Mouse (Mus musculus) lung, embryonic 15.5 days (tissue): Measurements from ENCODE around the gene Mrpl47. TPM values are rescaled to one million over a fixed set of nuclear protein-coding genes. Genes with fewer than 3 reads are reported as not detected.
"Not testable (repeated sequence)": the region's sequence is repeated elsewhere in the genome, so short reads cannot be mapped to it uniquely, and the experiment has no call there.

Experiments
- ATAC-seq: fragments of 200-750 bp; cut with Nextera tagmentation; 2 replicates; pipeline ENCODE4 v1.8.0; 2017; ENCODE audit warnings: moderate number of reproducible peaks, borderline replicate concordance; ENCODE audit not compliant: low FRiP score, low TSS enrichment; ENCODE audit errors: extremely low read depth
- H3K27ac ChIP-seq: fragments of 300-500 bp; sonication (generic); 2 replicates; pipeline ENCODE4 v1.5.1; 2015; ENCODE audit warnings: moderate library complexity, mild to moderate bottlenecking, inconsistent platforms
- H3K27me3 ChIP-seq: fragments of 300-500 bp; sonication (generic); 2 replicates; pipeline ENCODE4 v1.6.1; 2015; ENCODE audit warnings: inconsistent platforms
- H3K36me3 ChIP-seq: fragments of 300-500 bp; sonication (generic); 2 replicates; pipeline ENCODE4 v1.6.1; 2015; ENCODE audit warnings: inconsistent platforms
- H3K4me1 ChIP-seq: fragments of 300-500 bp; sonication (generic); 2 replicates; pipeline ENCODE4 v1.6.1; 2015; ENCODE audit warnings: inconsistent platforms
- H3K4me2 ChIP-seq: fragments of 300-500 bp; sonication (generic); 2 replicates; pipeline ENCODE4 v1.6.1; 2015; ENCODE audit warnings: inconsistent platforms, mild to moderate bottlenecking, moderate library complexity
- H3K4me3 ChIP-seq: fragments of 300-500 bp; sonication (generic); 2 replicates; pipeline ENCODE4 v1.5.1; 2015; ENCODE audit warnings: mild to moderate bottlenecking, inconsistent platforms
- H3K9ac ChIP-seq: fragments of 300-500 bp; sonication (generic); 2 replicates; pipeline ENCODE4 v1.6.1; 2015; ENCODE audit warnings: inconsistent platforms
- H3K9me3 ChIP-seq: fragments of 300-500 bp; sonication (generic); 2 replicates; pipeline ENCODE4 v1.6.1; 2016; ENCODE audit warnings: inconsistent platforms
- WGBS: fragments of 180-500 bp; shearing (Covaris S2); methylation state at CpG from one replicate; pipeline ENCODE4 v1.1.7; 2015; 5-methylcytosine and 5-hydroxymethylcytosine counted together
- polyA plus RNA-seq: library from polyadenylated mRNA; unstranded; fragments of >200 nt; fragmentation: Nextera tagmentation; extraction: Ambion mirVana; gene quantifications from 2 replicates; pipeline ENCODE4 v1.2.1, GENCODE M21; 2015

The Mrpl47 gene
- polyA plus RNA-seq, 1 experiment from 2014 or later, result 32.5 TPM

GRCm38 (mm10) chr3:32704632-32705031 lies 32.8 kb downstream of the Mrpl47 start:
- not testable (repeated sequence) for H3K36me3 ChIP-seq, H3K4me1 ChIP-seq, H3K9me3 ChIP-seq, H3K27me3 ChIP-seq, H3K4me2 ChIP-seq, H3K27ac ChIP-seq, H3K4me3 ChIP-seq, H3K9ac ChIP-seq, ATAC-seq
- WGBS, result 75% methylated on average over 10 of the region's 10 CpGs

DNA sequence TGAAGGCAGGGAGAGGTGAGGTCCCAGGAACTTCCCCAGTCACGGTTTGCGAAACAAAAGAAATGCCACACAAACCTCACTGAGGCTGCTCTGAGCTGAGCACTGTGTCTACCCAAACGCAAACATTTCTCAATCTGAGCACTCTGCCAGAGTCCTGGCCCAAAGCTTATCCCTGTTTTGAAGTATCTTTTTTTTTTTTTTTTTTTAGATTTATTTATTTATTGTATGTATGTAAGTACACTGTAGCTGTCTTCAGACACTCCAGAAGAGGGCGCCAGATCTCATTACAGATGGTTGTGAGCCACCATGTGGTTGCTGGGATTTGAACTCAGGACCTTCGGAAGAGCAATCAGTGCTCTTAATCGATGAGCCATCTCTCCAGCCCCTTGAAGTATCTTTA lies 33.4 kb downstream of the Mrpl47 start:
- H3K4me1 ChIP-seq, H3K9ac ChIP-seq, H3K27ac ChIP-seq, H3K9me3 ChIP-seq, ATAC-seq, H3K27me3 ChIP-seq, H3K4me2 ChIP-seq, H3K4me3 ChIP-seq, H3K36me3 ChIP-seq: not testable (repeated sequence)
- WGBS, result 90% methylated on average over 6 of the region's 6 CpGs

GRCm38 (mm10) chr3:32698228-32698863 lies 39.1 kb downstream of the Mrpl47 start:
- no peaks in the 10 kb centered on the region for H3K36me3 ChIP-seq
- WGBS, result 27% methylated on average over 7 of the region's 7 CpGs
- no peak overlapping the region for H3K4me2 ChIP-seq
- no peaks in the 10 kb centered on the region for H3K27me3 ChIP-seq
- H3K4me1 ChIP-seq, result no peaks in the 10 kb centered on the region
- no peak overlapping the region for H3K9ac ChIP-seq
- H3K4me3 ChIP-seq, result no peak overlapping the region
- no peaks in the 10 kb centered on the region for H3K9me3 ChIP-seq
- ATAC-seq, result peak; percentile 69; the same call in 1 of the 2 replicates
- H3K27ac ChIP-seq, result no peak overlapping the region

- 81% methylated on average over 4 of the region's 4 CpGs for WGBS
These were observed 41.8 kb downstream of the Mrpl47 start for GRCm38 (mm10) chr3:32695583-32695980.

DNA sequence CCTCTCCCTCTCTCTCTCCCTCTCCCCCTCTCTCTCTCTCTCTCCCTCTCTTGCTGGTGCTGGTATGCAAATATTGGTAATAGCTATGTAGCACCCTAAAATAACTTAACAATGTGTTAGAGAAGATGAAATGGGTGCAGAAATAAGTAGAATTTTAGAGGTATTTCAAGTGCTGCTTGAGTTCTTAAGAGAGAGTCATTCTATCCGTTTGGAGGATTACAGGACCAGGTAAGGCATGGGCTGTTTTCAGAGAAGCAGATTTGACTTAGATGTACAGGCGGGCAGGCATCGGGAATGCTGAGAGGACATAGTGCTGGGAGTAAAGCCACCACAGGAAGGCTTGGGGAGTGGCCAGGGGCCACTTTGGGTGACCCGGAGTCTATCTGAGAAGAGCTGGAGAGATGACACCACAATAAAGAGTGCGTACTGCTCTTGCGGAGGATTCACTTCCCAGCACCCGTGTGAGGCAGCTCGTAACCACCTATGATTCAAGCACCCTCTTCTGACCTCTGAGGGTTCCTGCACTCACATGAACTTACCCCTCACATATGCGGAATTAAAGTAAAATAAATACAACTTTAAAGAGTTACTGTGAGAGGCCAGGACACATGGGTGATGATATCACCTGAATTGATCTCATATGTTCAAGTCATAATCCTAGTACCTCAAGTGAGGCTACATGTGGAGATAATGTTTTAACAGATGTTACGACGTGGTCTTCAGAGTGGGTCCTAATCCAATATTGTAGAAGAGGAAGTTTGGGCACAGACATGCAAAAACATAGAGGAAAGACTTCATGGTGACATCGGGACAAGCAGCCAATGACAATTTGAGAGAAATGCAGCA lies 42.4 kb downstream of the Mrpl47 start:
- peak; percentile 47; the same call in 1 of the 2 replicates for ATAC-seq
- Histone ChIP-seq H3K9ac (no peak overlapping the region), H3K4me1 (no peaks in the 10 kb centered on the region), H3K4me3 (no peak overlapping the region), H3K36me3 (no peaks in the 10 kb centered on the region), H3K27ac (peak overlapping the region; percentile 42; the same call in 1 of the 2 replicates), H3K4me2 (peak overlapping the region; percentile 39; the same call in 1 of the 2 replicates), H3K27me3 (no peaks in the 10 kb centered on the region), H3K9me3 (no peaks in the 10 kb centered on the region)
- 51% methylated on average over 12 of the region's 12 CpGs for WGBS

More at GRCm38 (mm10) chr3:32695583-32695980, 41.8 kb downstream of the Mrpl47 start:
- Histone ChIP-seq H3K36me3 (no peaks in the 10 kb centered on the region), H3K9ac (no peak overlapping the region), H3K4me2 (no peak overlapping the region), H3K27ac (no peak overlapping the region), H3K4me3 (no peak overlapping the region), H3K4me1 (no peaks in the 10 kb centered on the region), H3K9me3 (no peaks in the 10 kb centered on the region), H3K27me3 (no peaks in the 10 kb centered on the region)
- ATAC-seq, result no peak

- no peaks in the 10 kb centered on the region for H3K9me3 ChIP-seq
- 64% methylated on average over 5 of the region's 5 CpGs for WGBS
- H3K4me2 ChIP-seq, result no peak overlapping the region
- H3K4me1 ChIP-seq, result no peaks in the 10 kb centered on the region
- H3K9ac ChIP-seq, result no peak overlapping the region
- no peaks in the 10 kb centered on the region for H3K27me3 ChIP-seq
- no peaks in the 10 kb centered on the region for H3K36me3 ChIP-seq
- no peak overlapping the region for H3K27ac ChIP-seq
- ATAC-seq, result no peak
- no peak overlapping the region for H3K4me3 ChIP-seq
These were observed 43.2 kb downstream of the Mrpl47 start for GRCm38 (mm10) chr3:32694211-32694610.

DNA sequence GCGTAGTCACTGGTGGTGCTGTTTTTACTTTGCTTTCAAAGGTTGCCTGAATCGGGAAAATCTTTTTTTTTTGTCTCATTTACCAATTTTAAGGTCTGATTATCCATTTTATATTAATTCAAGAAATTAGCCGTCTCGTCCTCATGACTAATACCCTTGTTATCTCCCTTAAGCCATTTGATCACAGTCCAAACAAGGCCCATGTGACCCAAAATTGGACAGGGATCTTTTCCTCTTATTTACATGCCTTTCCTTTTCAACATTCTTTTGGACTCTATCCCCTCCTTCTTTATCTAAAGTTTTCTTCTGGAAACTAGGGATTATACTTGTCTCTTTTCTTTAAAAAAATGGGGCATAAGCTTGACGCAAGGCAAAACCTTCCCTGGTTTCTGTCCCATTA lies 45.6 kb downstream of the Mrpl47 start:
- Histone ChIP-seq H3K4me3 (no peak overlapping the region), H3K27ac (no peak overlapping the region), H3K4me1 (no peaks in the 10 kb centered on the region), H3K27me3 (no peaks in the 10 kb centered on the region), H3K4me2 (no peak overlapping the region), H3K36me3 (no peaks in the 10 kb centered on the region), H3K9ac (no peak overlapping the region), H3K9me3 (no peaks in the 10 kb centered on the region)
- ATAC-seq, result no peak
- 56% methylated on average over 5 of the region's 5 CpGs for WGBS

GRCm38 (mm10) chr3:32690901-32691300 lies 46.5 kb downstream of the Mrpl47 start:
- H3K27ac ChIP-seq, result no peak overlapping the region
- H3K9me3 ChIP-seq, result no peaks in the 10 kb centered on the region
- no peak for ATAC-seq

GRCm38 (mm10) chr3:32690008-32690407 lies 47.4 kb downstream of the Mrpl47 start:
- H3K9me3 ChIP-seq, result no peaks in the 10 kb centered on the region
- no peak overlapping the region for H3K4me3 ChIP-seq
- no peak for ATAC-seq
- no peaks in the 10 kb centered on the region for H3K27me3 ChIP-seq
- no peak overlapping the region for H3K4me2 ChIP-seq
- no peaks in the 10 kb centered on the region for H3K4me1 ChIP-seq
- 86% methylated on average over 3 of the region's 3 CpGs for WGBS
- H3K36me3 ChIP-seq, result no peaks in the 10 kb centered on the region
- no peak overlapping the region for H3K9ac ChIP-seq
- no peak overlapping the region for H3K27ac ChIP-seq

More at GRCm38 (mm10) chr3:32690901-32691300, 46.5 kb downstream of the Mrpl47 start:
- H3K27me3 ChIP-seq, result no peaks in the 10 kb centered on the region
- no peaks in the 10 kb centered on the region for H3K4me1 ChIP-seq
- H3K36me3 ChIP-seq, result no peaks in the 10 kb centered on the region
- no peak overlapping the region for H3K4me2 ChIP-seq
- 63% methylated on average over 1 of the region's 1 CpGs for WGBS
- H3K4me3 ChIP-seq, result no peak overlapping the region
- no peak overlapping the region for H3K9ac ChIP-seq

- Histone ChIP-seq H3K27me3 (no peaks in the 10 kb centered on the region), H3K4me3 (no peak overlapping the region), H3K9me3 (no peaks in the 10 kb centered on the region), H3K4me2 (no peak overlapping the region), H3K36me3 (no peaks in the 10 kb centered on the region), H3K9ac (no peak overlapping the region), H3K4me1 (no peaks in the 10 kb centered on the region), H3K27ac (no peak overlapping the region)
- ATAC-seq, result no peak
- 56% methylated on average over 9 of the region's 9 CpGs for WGBS
These were observed 47.8 kb downstream of the Mrpl47 start for GRCm38 (mm10) chr3:32689567-32689999.

GRCm38 (mm10) chr3:32687156-32687555 lies 50.2 kb downstream of the Mrpl47 start:
- no peak for ATAC-seq
- 59% methylated on average over 4 of the region's 4 CpGs for WGBS
- Histone ChIP-seq H3K4me1 (no peaks in the 10 kb centered on the region), H3K9ac (no peak overlapping the region), H3K36me3 (no peaks in the 10 kb centered on the region), H3K9me3 (no peaks in the 10 kb centered on the region), H3K4me3 (no peak overlapping the region), H3K27me3 (no peaks in the 10 kb centered on the region), H3K27ac (no peak overlapping the region), H3K4me2 (no peak overlapping the region)

GRCm38 (mm10) chr3:32686537-32686936 lies 50.9 kb downstream of the Mrpl47 start:
- H3K9me3 ChIP-seq, result no peaks in the 10 kb centered on the region
- H3K9ac ChIP-seq, result no peak overlapping the region
- no peak overlapping the region for H3K4me3 ChIP-seq
- no peak overlapping the region for H3K4me2 ChIP-seq
- no peaks in the 10 kb centered on the region for H3K4me1 ChIP-seq
- H3K27me3 ChIP-seq, result no peaks in the 10 kb centered on the region
- ATAC-seq, result no peak
- H3K27ac ChIP-seq, result no peak overlapping the region
- H3K36me3 ChIP-seq, result no peaks in the 10 kb centered on the region
- WGBS, result 52% methylated on average over 1 of the region's 1 CpGs
